Mouse (Mus musculus) hindbrain, embryonic 13.5 days (tissue): ENCODE results near the gene Megf8. TPM values are rescaled to one million over a fixed set of nuclear protein-coding genes. Genes with fewer than 3 reads are reported as not detected.
"Not testable (repeated sequence)": the region's sequence is repeated elsewhere in the genome, so short reads cannot be mapped to it uniquely, and the experiment has no call there.

ENCODE experiments used
- ATAC-seq: fragments of 200-750 bp; cut with Nextera tagmentation; 2 replicates; pipeline ENCODE4 v1.8.0; 2017; ENCODE audit warnings: moderate TSS enrichment; ENCODE audit not compliant: low FRiP score
- H3K27ac ChIP-seq: fragments of 300-500 bp; sonication (generic); 2 replicates; pipeline ENCODE4 v1.5.1; 2015; ENCODE audit warnings: inconsistent platforms, mild to moderate bottlenecking, moderate library complexity
- H3K27me3 ChIP-seq: fragments of 300-500 bp; sonication (generic); 2 replicates; pipeline ENCODE4 v1.6.1; 2015; ENCODE audit warnings: mild to moderate bottlenecking, inconsistent platforms
- H3K36me3 ChIP-seq: fragments of 300-500 bp; sonication (generic); 2 replicates; pipeline ENCODE4 v1.6.1; 2015; ENCODE audit warnings: mild to moderate bottlenecking, inconsistent platforms
- H3K4me1 ChIP-seq: fragments of 300-500 bp; sonication (generic); replicated peaks from 2 replicates; pipeline ENCODE4 v1.6.1; 2015; ENCODE audit warnings: inconsistent platforms
- H3K4me2 ChIP-seq: fragments of 300-500 bp; sonication (generic); 2 replicates; pipeline ENCODE4 v1.6.1; 2015; ENCODE audit warnings: inconsistent platforms, mild to moderate bottlenecking, moderate library complexity
- H3K4me3 ChIP-seq: fragments of 300-500 bp; sonication (generic); 2 replicates; pipeline ENCODE4 v1.5.1; 2015; ENCODE audit warnings: mild to moderate bottlenecking, inconsistent platforms
- H3K9ac ChIP-seq: fragments of 300-500 bp; sonication (generic); 2 replicates; pipeline ENCODE4 v1.6.1; 2015; ENCODE audit warnings: mild to moderate bottlenecking, inconsistent platforms
- H3K9me3 ChIP-seq: fragments of 300-500 bp; sonication (generic); 2 replicates; pipeline ENCODE4 v1.6.1; 2016; ENCODE audit warnings: inconsistent platforms
- WGBS: fragments of 180-500 bp; shearing (Covaris S2); methylation state at CpG from one replicate; pipeline ENCODE4 v1.1.7; 2015; 5-methylcytosine and 5-hydroxymethylcytosine counted together
- polyA plus RNA-seq: library from polyadenylated mRNA; unstranded; fragments of >200 nt; fragmentation: Nextera tagmentation; extraction: Ambion mirVana; gene quantifications from 2 replicates; pipeline ENCODE4 v1.2.1, GENCODE M21; 2015

The Megf8 gene
- polyA plus RNA-seq, 1 experiment from 2014 or later: 18.7 TPM

DNA sequence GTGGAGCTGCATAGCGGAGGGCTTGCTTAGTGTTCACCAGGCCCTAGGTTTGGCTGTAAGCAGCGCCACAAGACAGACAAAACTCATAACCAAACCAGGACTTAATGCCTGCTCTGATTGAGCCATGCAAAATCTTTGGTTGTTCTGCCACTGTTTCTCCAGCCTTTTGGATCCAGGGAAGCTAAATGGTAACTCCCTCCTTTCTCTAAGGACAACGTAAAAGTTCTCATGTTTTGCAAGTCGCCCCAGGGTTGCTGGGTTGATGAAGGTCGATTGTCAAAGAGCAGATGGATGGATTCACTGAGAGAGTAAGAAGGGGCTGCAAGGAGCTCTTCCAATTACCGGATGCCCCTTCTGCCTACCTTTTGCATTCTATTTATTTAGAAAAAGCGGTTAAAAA, 77.8 kb downstream of the Megf8 start:
- no peaks in the 10 kb centered on the region for H3K27me3 ChIP-seq
- no peaks in the 10 kb centered on the region for H3K36me3 ChIP-seq
- peak overlapping the region; percentile 82 for H3K9ac ChIP-seq
- ATAC-seq: no peak
- no peaks in the 10 kb centered on the region for H3K9me3 ChIP-seq
- H3K4me3 ChIP-seq: peak overlapping the region; percentile 58
- 16% methylated on average over 7 of the region's 7 CpGs for WGBS
- peak overlapping the region; percentile 81 for H3K27ac ChIP-seq
- H3K4me2 ChIP-seq: peak overlapping the region; percentile 81
- peaks cover 46% of the 10 kb centered on the region for H3K4me1 ChIP-seq

DNA sequence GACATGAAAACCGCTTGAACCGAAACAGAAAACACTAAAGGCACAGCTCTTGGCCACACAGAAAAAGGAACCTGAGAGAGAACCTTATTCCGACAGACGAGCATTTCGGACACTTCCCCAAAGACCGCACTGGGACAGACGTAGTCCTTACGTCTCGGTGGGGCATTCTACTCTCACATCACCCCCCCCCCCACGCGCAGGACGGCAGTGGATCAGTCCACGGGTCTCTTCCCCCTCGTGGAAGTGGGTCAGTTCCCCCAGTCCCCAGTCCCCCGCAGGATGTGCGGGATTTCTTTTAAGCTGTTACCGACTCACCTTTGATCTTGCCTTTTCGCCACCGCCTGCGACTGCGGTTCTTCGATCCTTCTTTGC, 78.2 kb downstream of the Megf8 start:
- Histone ChIP-seq H3K27me3 (no peaks in the 10 kb centered on the region), H3K4me1 (peaks cover 42% of the 10 kb centered on the region), H3K9me3 (no peaks in the 10 kb centered on the region), H3K4me2 (peak overlapping the region; percentile 81), H3K27ac (peak overlapping the region; percentile 81), H3K4me3 (peak overlapping the region; percentile 58), H3K36me3 (no peaks in the 10 kb centered on the region), H3K9ac (peak overlapping the region; percentile 82)
- peak; percentile 76 for ATAC-seq
- 1% methylated on average over 22 of the region's 22 CpGs for WGBS

DNA sequence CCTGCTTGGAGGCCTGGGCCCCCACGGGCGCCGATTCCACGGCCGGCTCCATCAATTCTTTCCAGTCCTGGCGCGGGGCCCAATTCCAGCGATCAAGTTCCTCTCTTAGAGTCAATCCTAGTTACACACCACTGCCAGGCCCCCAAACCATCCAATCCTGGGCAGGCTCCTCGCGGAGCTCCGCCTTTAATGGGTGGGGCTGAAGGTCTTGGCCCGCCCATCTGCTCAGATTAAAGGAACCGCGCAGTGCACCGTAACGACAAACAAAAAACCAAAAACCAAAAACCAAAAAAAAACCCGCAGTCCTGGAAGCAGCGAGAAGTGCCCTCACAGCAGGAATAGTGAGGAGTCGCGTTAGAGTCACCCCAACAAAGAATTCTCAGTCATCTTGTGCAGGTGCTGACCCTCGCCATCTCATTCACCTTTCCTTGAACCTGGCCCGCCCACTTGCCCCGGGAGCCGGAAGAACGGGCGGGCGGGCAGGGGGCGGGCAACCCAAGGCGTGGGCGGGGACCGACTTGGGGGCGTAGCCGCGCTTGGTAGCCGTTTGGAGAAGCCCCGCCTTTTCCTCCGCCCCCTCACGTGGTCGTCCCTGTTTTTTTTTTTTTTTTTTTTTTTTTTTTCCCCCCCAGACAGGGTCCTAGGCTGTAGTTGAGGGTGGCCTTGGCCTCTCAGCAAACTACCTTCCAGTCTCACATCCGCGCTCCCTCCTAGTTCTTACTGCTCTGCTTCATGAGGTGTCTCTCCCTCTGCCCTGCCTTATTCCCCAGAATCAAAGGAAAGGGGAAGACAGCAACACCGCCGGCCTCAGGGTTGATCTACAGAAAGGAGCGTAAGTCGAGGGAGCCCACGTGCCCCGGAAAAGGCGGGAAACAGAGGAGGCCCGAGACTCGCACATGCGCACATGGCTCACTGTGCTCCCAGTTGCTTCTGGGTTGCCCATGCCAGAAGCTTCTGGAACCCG, 78.9 kb downstream of the Megf8 start:
- Histone ChIP-seq H3K4me2 (peak overlapping the region; percentile 81), H3K4me1 (peaks cover 35% of the 10 kb centered on the region), H3K9me3 (no peaks in the 10 kb centered on the region), H3K4me3 (peak overlapping the region; percentile 58), H3K27ac (peak overlapping the region; percentile 81), H3K36me3 (no peaks in the 10 kb centered on the region), H3K9ac (peak overlapping the region; percentile 82), H3K27me3 (no peaks in the 10 kb centered on the region)
- whole genome bisulfite sequencing: 6% methylated on average over 52 of the region's 52 CpGs
- ATAC-seq: peak; percentile 97

DNA sequence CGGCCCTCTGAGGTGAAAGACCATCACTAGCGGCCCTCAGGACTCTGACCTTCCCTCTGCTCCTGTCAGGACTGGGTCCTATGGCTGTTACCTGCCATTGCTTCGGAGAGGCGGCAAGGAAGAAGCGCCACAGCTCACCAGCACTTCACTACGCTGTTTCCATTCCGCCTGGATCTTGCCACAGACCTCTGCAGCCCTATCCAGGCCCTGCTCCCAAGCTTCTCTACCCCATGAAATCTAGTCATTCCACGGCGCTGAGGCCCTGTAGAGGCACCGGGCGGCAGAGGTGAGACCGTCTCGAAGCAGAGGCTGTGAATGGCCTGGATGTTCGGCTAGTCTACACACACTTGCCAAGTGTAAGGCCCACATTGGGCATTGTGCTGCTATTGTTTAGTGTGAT, 79.7 kb downstream of the Megf8 start:
- Histone ChIP-seq H3K9ac (peak overlapping the region; percentile 60; the same call in 1 of the 2 replicates), H3K4me2 (peak overlapping the region; percentile 81), H3K27ac (peak overlapping the region; percentile 64; the same call in 1 of the 2 replicates), H3K9me3 (no peaks in the 10 kb centered on the region), H3K4me3 (peak overlapping the region; percentile 58), H3K36me3 (no peaks in the 10 kb centered on the region), H3K27me3 (no peaks in the 10 kb centered on the region), H3K4me1 (peaks cover 33% of the 10 kb centered on the region)
- ATAC-seq: no peak; the same call in 1 of the 2 replicates
- 92% methylated on average over 14 of the region's 14 CpGs for WGBS

DNA sequence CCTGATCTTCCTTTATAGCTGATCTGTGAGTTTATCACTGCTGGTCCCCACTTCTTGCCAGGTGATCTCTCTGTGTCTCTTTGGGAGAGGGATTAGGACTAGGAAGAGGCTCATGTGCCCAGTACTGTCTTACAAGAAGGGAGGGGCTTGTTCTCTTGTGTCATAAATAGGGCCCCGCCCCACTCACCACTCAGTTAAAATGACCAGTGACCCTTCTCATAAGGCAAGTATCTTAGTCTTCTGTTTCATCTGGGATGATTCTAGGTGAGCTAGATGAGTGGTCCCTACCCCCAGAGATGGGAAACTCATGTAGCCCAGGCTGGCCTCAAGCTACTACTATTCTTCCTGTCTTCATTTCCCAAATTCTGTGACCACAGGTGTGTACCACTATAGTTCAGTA, 81.6 kb downstream of the Megf8 start, which contains the start of gene Lipe:
Lipe (minus strand) TSS at position 101 of the 400 bp plus-strand sequence.
- no peak within 1 kb of the TSS for H3K9ac ChIP-seq
- no peak within 1 kb of the TSS for H3K27ac ChIP-seq
- no peaks in the 10 kb centered on the region for H3K9me3 ChIP-seq
- H3K4me1 ChIP-seq: peaks cover 20% of the 10 kb centered on the region
- H3K4me3 ChIP-seq: no peak within 1 kb of the TSS
- 96% methylated on average over 1 of the region's 1 CpGs for WGBS
- ATAC-seq: no peak
- no peak within 1 kb of the TSS for H3K4me2 ChIP-seq
- H3K27me3 ChIP-seq: no peaks in the 10 kb centered on the region
- no peaks in the 10 kb centered on the region for H3K36me3 ChIP-seq

DNA sequence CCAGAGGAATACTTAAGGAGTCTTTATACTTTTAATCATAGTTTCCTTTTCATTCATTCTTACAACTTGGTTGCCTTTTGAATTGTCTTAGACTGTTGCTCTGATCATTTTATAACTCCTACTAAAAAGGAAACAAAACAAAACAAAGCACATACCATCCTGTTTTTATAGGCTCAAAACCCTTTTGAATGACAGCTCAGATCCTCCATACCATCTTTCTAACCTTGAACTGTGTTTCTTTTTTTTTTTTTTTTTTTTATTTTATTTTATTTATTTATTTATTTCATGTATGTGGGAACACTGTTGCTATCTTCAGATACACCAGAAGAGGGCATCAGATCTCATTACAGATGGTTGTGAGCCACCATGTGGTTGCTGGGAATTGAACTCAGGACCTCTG, 82.1 kb downstream of the Megf8 start:
- H3K9me3 ChIP-seq, H3K27me3 ChIP-seq, ATAC-seq, H3K27ac ChIP-seq, H3K9ac ChIP-seq, H3K4me2 ChIP-seq, H3K4me3 ChIP-seq, H3K36me3 ChIP-seq: not testable (repeated sequence)
- peaks cover 16% of the 10 kb centered on the region for H3K4me1 ChIP-seq

DNA sequence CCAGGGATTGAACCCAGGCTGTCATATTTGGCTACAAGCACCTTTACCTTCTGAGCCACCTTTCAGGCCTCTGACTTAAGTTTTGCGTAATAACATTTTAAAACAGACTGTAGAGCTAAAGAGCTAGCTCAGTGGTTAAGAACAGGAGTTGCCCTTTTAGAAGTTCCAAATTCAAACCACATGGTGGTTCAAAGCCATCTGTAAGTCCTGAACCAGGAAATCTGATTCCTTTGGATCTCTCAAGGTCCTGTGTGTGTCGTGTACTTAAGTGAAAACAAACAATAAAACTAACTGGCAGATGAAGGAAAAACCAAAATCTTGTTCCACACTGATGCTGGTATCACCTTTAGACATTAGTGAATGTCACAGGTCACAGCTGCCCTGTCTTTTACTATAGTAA, 84.6 kb downstream of the Megf8 start:
- H3K4me3 ChIP-seq: no peak overlapping the region
- WGBS: 70% methylated on average over 2 of the region's 2 CpGs

DNA sequence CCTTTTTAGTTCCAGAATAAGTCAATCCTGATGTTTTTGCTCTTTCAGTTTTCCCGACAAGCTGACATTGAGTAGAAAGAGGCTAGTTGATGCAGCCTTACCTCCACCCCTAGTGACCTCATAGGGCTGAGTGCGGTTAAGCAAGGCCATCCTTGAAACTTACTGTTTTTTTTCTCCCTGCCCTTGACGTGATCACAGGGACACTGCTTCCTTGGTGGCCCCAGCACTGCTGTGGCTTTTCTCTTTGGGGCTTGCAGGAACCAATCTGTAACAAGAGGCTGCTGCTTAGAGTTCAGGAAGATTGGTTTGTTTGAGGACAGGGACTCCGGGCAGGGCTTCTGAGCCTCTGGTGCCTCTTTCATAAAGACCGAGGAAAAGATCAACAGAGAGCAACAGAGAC, 85.0 kb downstream of the Megf8 start:
- Histone ChIP-seq H3K27ac (no peak overlapping the region), H3K36me3 (no peaks in the 10 kb centered on the region), H3K4me2 (no peak overlapping the region), H3K9ac (no peak overlapping the region), H3K4me3 (no peak overlapping the region), H3K9me3 (no peaks in the 10 kb centered on the region), H3K27me3 (no peaks in the 10 kb centered on the region), H3K4me1 (no peaks in the 10 kb centered on the region)
- 42% methylated on average over 5 of the region's 5 CpGs for WGBS
- ATAC-seq: no peak

More for the DNA sequence above, 84.6 kb downstream of the Megf8 start:
- ATAC-seq: no peak
- H3K9me3 ChIP-seq: no peaks in the 10 kb centered on the region
- H3K27ac ChIP-seq: no peak overlapping the region
- no peaks in the 10 kb centered on the region for H3K36me3 ChIP-seq
- H3K4me2 ChIP-seq: no peak overlapping the region
- H3K27me3 ChIP-seq: no peaks in the 10 kb centered on the region
- H3K9ac ChIP-seq: no peak overlapping the region
- peaks cover 3% of the 10 kb centered on the region; the same call in 1 of the 2 replicates for H3K4me1 ChIP-seq

DNA sequence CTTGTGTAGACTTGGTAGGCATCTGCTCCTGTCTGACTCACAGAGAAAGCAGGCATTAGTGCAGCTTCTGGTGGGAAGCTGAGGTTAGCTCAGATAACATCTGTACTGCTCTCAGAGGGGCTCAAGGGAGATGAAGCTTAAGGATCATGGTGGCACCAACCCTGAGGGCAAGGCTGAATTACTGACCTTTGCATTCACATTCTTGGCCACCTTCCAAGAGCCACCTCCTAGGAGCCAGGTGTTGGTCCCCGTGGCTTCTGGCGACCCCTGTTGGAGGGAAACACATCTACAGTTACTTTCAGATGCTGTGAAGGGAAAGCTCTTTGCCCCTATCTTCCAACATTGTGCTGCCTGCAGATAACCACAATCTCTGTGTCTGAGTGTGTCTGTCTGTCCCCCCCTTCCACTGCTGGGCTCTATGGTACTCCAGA, 85.7 kb downstream of the Megf8 start:
- H3K4me3 ChIP-seq: no peak overlapping the region
- H3K4me2 ChIP-seq: no peak overlapping the region
- no peak overlapping the region for H3K9ac ChIP-seq
- ATAC-seq: no peak
- H3K4me1 ChIP-seq: no peaks in the 10 kb centered on the region
- no peaks in the 10 kb centered on the region for H3K27me3 ChIP-seq
- no peaks in the 10 kb centered on the region for H3K9me3 ChIP-seq
- WGBS: 0% methylated on average over 2 of the region's 2 CpGs
- H3K27ac ChIP-seq: no peak overlapping the region
- H3K36me3 ChIP-seq: no peaks in the 10 kb centered on the region

DNA sequence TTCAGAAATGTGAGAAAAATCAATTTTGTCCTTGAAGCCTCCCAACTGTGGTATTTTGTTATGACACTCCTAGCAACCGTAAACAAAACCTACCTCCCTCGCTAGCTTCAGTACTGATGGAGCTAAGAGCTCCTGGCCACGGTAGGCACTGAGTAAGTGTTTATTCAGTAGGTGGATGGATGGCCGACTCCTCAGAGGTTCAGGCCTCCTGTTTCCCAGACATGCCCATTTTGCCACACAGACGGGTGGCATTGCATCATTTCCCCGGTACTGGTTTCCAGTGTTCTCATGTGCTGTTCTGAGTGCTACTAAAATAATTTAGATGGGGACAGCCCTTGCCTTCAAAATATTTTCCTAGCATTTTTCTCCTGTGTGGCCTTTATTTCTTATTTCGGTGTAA, 89.5 kb downstream of the Megf8 start:
- Histone ChIP-seq H3K36me3 (no peaks in the 10 kb centered on the region), H3K4me2 (no peak overlapping the region), H3K9me3 (no peaks in the 10 kb centered on the region), H3K4me1 (no peaks in the 10 kb centered on the region), H3K4me3 (no peak overlapping the region), H3K9ac (no peak overlapping the region), H3K27me3 (no peaks in the 10 kb centered on the region), H3K27ac (no peak overlapping the region)
- no peak for ATAC-seq
- WGBS: 90% methylated on average over 7 of the region's 7 CpGs

DNA sequence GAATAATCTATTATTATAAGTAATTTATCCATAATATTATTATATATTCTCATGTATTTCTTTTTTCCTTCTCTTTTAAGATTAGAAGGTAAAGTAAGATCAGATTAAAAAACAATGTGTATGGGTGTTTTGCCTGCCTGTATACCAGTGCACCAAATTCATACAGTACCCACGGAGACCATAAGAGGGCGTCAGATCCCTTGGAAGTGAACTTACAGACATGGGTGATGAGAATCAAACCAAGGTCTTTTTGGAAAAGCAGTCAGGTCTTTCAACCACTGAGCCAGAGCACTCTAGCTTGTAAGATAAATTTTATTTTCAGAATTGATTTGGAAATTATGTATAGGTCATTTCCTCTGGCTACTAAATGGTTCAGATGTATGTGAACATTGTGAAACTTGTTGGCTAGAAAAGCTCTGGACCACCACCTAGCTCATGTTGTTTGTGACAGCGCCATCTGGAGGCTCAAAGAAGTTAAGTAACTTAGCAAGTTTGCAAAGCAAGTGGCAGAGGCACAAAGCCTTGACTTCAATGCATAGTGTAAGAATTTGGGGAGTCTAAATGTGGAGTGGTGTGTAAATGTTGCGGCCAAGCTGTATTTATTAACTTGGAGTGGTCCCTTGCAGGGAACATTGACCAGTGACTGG, 92.3 kb downstream of the Megf8 start:
- Histone ChIP-seq H3K4me3 (no peak overlapping the region), H3K27ac (no peak overlapping the region), H3K9me3 (no peaks in the 10 kb centered on the region), H3K27me3 (no peaks in the 10 kb centered on the region), H3K4me1 (no peaks in the 10 kb centered on the region), H3K4me2 (no peak overlapping the region), H3K9ac (no peak overlapping the region), H3K36me3 (no peaks in the 10 kb centered on the region)
- no peak for ATAC-seq
- WGBS: 48% methylated on average over 4 of the region's 4 CpGs

DNA sequence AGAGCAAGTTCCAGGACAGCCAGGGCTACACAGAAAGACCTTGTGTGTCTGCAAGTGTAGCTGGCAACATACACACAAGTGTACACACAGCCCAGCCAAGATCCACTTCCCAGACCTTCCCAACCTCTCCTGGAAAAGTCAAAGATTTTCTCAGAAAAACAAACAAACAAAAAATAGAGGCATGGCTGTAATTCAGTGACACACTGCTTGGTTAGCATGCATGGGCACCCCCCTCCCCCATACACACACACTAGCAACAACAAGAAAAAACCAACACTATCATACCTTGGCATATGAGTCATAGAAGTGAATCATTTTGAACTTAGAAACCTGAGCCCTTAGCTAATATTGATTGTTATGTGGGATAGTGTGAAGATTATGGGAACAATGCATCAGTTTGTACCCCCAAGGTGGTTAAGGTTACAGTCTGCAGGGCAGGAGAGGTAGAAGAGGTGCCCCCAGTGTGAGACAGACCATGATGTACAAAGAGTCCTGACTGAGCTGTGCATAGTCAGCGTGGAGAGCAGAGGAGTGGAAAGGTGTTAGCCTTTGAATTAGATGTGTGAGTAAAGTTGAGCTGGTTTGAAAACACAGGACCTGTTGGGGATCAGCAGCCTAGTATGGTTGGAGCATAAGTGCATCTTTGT, 94.1 kb downstream of the Megf8 start:
- Histone ChIP-seq H3K27me3 (no peaks in the 10 kb centered on the region), H3K4me1 (no peaks in the 10 kb centered on the region), H3K9ac (no peak overlapping the region), H3K36me3 (no peaks in the 10 kb centered on the region), H3K27ac (no peak overlapping the region), H3K4me3 (no peak overlapping the region), H3K9me3 (no peaks in the 10 kb centered on the region), H3K4me2 (no peak overlapping the region)
- 87% methylated on average over 1 of the region's 1 CpGs for WGBS
- ATAC-seq: no peak
